Mouse (Mus musculus) layer of hippocampus, adult 9-11 months (tissue): Measurements from ENCODE around the gene Ralgapa1.
"Not testable (repeated sequence)": the region's sequence is repeated elsewhere in the genome, so short reads cannot be mapped to it uniquely, and the experiment has no call there.

Experiments
- DNase-seq: peaks from one replicate; pipeline ENCODE4 v3.0.0; 2022

Gene Ralgapa1

GRCm38 (mm10) chr12:55586936-55587335 is 234.0 kb downstream of the Ralgapa1 start:
- not testable (repeated sequence) for DNase-seq

GRCm38 (mm10) chr12:55573794-55574193 is 247.2 kb downstream of the Ralgapa1 start:
- DNase-seq, result no peak

DNA sequence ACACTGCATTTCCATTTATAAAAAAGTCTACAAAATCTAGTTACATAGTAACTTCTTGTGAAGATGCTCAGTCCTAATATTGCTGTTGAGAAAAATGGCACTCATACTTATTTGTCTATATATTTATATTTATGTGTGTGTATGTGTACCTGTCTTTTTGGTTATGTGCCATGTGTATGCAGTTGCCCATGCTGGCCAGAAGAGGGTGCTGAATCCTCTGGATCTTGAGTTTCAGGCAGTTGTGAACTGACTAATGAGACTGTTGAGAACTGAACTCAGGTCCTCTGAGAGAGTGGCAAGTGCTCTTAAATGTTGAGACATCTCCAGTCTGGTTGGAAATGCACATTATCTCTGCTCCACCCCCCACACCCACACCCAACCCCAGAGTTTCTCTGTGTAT is 247.9 kb downstream of the Ralgapa1 start:
- no peak for DNase-seq

- DNase-seq, result no peak
These were observed 249.3 kb downstream of the Ralgapa1 start for GRCm38 (mm10) chr12:55571661-55572060.

DNA sequence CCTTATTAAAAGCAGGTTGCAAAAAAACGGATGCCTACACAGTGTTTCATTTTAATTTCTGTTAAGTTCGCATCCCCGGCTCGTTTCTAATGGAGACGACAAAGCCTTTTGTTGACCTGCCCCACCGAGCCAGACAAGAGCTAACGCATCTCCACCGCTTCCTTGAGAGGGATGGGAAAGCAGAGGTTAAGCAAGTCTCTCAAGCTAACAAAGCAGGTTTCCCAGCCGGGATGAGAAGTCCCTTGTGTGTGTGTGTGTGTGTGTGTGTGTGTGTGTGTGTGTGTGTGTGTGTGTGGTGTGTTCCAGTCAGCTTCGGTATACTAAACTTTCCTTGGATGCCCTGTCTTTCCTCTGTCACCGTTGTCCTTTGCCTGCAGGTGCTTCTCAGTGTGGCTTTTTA is 249.8 kb downstream of the Ralgapa1 start:
- no peak for DNase-seq

GRCm38 (mm10) chr12:55570646-55571045 is 250.3 kb downstream of the Ralgapa1 start:
- DNase-seq, result no peak

GRCm38 (mm10) chr12:55569676-55570075 is 251.3 kb downstream of the Ralgapa1 start:
- no peak for DNase-seq

GRCm38 (mm10) chr12:55568466-55568865 is 252.5 kb downstream of the Ralgapa1 start:
- no peak for DNase-seq

- DNase-seq, result no peak
These were observed 254.1 kb downstream of the Ralgapa1 start for GRCm38 (mm10) chr12:55566837-55567236.

DNA sequence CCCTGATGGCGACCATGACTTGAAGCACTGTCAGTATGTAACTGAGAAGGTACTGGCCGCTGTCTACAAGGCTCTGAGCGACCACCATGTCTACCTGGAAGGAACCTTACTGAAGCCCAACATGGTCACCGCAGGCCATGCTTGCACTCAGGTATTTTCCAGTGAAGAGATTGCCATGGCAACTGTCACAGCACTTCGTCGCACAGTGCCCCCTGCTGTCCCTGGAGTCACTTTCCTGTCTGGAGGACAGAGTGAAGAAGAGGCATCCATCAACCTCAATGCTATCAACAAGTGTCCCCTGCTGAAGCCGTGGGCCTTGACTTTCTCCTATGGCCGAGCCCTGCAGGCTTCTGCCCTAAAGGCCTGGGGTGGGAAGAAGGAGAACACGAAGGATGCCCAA is 255.1 kb downstream of the Ralgapa1 start:
- no peak for DNase-seq

DNA sequence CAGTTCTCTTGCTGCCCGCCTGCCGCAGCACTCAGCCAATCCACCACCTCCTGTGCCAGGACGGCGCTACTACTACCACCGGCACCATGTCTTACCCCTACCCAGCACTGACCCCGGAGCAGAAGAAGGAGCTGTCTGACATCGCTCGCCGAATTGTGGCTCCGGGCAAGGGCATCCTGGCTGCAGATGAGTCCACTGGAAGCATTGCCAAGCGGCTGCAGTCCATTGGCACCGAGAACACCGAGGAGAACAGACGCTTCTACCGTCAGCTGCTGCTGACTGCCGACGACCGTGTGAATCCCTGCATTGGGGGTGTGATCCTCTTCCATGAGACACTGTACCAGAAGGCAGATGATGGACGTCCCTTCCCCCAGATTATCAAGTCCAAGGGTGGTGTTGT is 255.8 kb downstream of the Ralgapa1 start, which contains the start of gene Aldoart2:
Gene Aldoart2, plus strand, starts transcription at position 34 of the 400 bp plus-strand sequence.
- no peak for DNase-seq

GRCm38 (mm10) chr12:55564187-55564963 is 256.6 kb downstream of the Ralgapa1 start:
- no peak for DNase-seq

DNA sequence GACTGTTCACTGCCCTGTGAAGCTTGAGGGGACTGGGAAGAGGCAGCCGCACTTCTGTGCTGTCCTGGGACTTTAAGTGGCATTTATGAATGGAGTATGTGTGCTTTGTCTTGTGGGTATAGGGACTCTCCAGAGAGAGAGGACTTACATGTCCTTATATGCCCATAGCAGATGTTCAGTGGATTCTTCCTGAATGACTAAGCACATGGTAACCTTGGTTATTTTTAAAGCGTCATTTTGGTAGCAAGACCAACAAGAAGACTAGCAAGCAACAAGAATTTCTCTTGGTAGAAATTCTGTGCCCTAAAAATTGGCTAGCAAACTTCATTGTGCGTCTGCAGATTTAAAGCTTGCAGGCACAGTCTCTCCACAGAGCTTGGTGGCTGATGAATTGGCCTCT is 257.2 kb downstream of the Ralgapa1 start:
- no peak for DNase-seq

DNA sequence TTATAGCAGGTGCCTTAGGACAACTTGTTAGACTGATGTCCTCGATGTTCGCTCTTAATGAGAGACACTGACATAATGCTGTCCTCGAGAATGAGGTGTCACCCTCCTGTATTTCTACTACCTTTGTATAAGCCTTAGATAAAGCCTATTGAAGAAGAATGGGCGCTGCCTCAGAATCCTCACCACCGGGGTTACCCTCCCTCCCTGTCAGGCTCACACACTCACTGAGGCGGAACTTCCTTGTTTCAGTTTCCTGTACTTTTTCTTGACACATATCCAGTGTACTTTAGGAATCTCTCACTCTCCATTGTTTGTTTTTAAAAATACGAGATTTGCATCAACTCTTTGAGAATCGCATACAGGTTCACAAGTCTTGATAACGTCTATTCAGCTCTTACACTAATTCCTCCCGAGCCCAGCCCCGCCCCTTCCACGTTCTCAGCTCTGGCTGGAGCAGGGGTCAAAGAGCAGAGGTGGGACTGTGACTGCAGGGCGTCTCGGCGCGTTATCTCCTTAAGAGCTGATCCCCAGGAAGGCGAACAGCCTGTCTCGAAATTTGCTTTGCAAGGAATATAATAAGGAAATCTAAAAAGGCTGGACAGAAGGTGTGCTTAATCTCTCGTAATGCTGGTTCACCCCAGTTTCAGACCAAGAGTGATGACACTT is 260.8 kb downstream of the Ralgapa1 start:
- no peak for DNase-seq

- no peak for DNase-seq
These were observed 261.6 kb downstream of the Ralgapa1 start for GRCm38 (mm10) chr12:55559184-55559855.

DNA sequence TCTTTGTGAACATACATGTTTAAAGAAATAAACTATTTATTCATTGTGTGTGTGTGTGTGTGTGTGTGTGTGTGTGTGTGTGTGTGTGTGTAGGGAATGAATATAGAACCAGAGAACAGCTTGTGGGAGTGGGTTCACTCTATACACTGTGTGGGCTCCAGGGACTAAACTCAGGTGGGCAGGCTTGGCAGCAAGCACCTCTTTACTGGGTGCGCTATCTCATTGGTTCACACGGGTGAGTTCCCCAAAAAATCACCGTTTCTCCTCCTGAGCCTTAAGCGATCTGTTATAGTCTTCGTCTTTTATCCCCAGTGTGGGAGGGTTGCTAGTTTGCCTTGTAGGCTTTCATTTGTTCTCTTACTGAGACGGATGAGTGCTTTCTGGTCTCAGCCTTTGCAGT is 263.1 kb downstream of the Ralgapa1 start:
- no peak for DNase-seq

GRCm38 (mm10) chr12:55554901-55555300 is 266.1 kb downstream of the Ralgapa1 start:
- DNase-seq, result not testable (repeated sequence)
